Mouse (Mus musculus) embryonic facial prominence, embryonic 10.5 days (tissue): ENCODE measurements around the gene Panx2. TPM values are rescaled to one million over a fixed set of nuclear protein-coding genes. Genes with fewer than 3 reads are reported as not detected.
A peak's percentile ranks its signal among the peaks of the same experiment; 100 is the strongest.

Experiments used
- DNase-seq: peaks from one replicate; pipeline ENCODE4 v3.0.0-alpha.2; 2017; ENCODE audit warnings: low spot score
- H3K27ac ChIP-seq: fragments of 300-500 bp; sonication (generic); replicated peaks from 2 replicates; pipeline ENCODE4 v1.5.1; 2016; ENCODE audit warnings: mild to moderate bottlenecking
- H3K27me3 ChIP-seq: fragments of 300-500 bp; sonication (generic); replicated peaks from 2 replicates; pipeline ENCODE4 v1.6.1; 2016; ENCODE audit warnings: low read depth, mild to moderate bottlenecking; ENCODE audit not compliant: poor library complexity, severe bottlenecking
- H3K36me3 ChIP-seq: fragments of 300-500 bp; sonication (generic); replicated peaks from 2 replicates; pipeline ENCODE4 v1.6.1; 2016; ENCODE audit warnings: mild to moderate bottlenecking, moderate library complexity
- H3K4me1 ChIP-seq: fragments of 300-500 bp; sonication (generic); 2 replicates; pipeline ENCODE4 v1.6.1; 2016
- H3K4me3 ChIP-seq: fragments of 300-500 bp; sonication (generic); 2 replicates; pipeline ENCODE4 v1.5.1; 2016; ENCODE audit warnings: mild to moderate bottlenecking, moderate library complexity
- H3K9me3 ChIP-seq: fragments of 300-500 bp; sonication (generic); 2 replicates; pipeline ENCODE4 v1.6.1; 2016; ENCODE audit warnings: mild to moderate bottlenecking
- WGBS: fragments of 180-500 bp; shearing (Covaris S2); methylation state at CpG from one replicate; pipeline ENCODE4 v1.1.7; 2016; 5-methylcytosine and 5-hydroxymethylcytosine counted together
- polyA plus RNA-seq: library from polyadenylated mRNA; unstranded; fragments of >200 nt; fragmentation: Nextera tagmentation; extraction: Ambion mirVana; gene quantifications from 2 replicates; pipeline ENCODE4 v1.2.1, GENCODE M21; 2016

The Panx2 gene
- polyA plus RNA-seq, 1 experiment from 2014 or later = 0.21 TPM

- H3K36me3 ChIP-seq = peaks cover 100% of the 10 kb centered on the region
- H3K27me3 ChIP-seq = no peaks in the 10 kb centered on the region
- DNase-seq = no peak
- H3K4me1 ChIP-seq = peaks cover 4% of the 10 kb centered on the region; the same call in 1 of the 2 replicates
- no peak overlapping the region for H3K27ac ChIP-seq
- H3K4me3 ChIP-seq = no peak overlapping the region
- no peaks in the 10 kb centered on the region for H3K9me3 ChIP-seq
- WGBS = 95% methylated on average over 8 of the region's 8 CpGs
These were observed 44.9 kb downstream of the Panx2 start for GRCm38 (mm10) chr15:89104425-89104824.

- peaks cover 4% of the 10 kb centered on the region; the same call in 1 of the 2 replicates for H3K4me1 ChIP-seq
- no peak overlapping the region for H3K4me3 ChIP-seq
- peaks cover 100% of the 10 kb centered on the region for H3K36me3 ChIP-seq
- no peak overlapping the region for H3K27ac ChIP-seq
- no peak for DNase-seq
- WGBS = 90% methylated on average over 13 of the region's 13 CpGs
- no peaks in the 10 kb centered on the region for H3K27me3 ChIP-seq
- no peaks in the 10 kb centered on the region for H3K9me3 ChIP-seq
These were observed 46.5 kb downstream of the Panx2 start for GRCm38 (mm10) chr15:89106073-89106472.

- Histone ChIP-seq H3K4me3 (no peak overlapping the region), H3K36me3 (peaks cover 100% of the 10 kb centered on the region), H3K27me3 (no peaks in the 10 kb centered on the region), H3K9me3 (no peaks in the 10 kb centered on the region), H3K27ac (no peak overlapping the region), H3K4me1 (peaks cover 4% of the 10 kb centered on the region; the same call in 1 of the 2 replicates)
- no peak for DNase-seq
- WGBS = 87% methylated on average over 1 of the region's 1 CpGs
These were observed 47.4 kb downstream of the Panx2 start for GRCm38 (mm10) chr15:89106976-89107375.

- Histone ChIP-seq H3K4me3 (no peak overlapping the region), H3K27ac (no peak overlapping the region), H3K27me3 (no peaks in the 10 kb centered on the region), H3K4me1 (no peaks in the 10 kb centered on the region), H3K9me3 (no peaks in the 10 kb centered on the region), H3K36me3 (peaks cover 100% of the 10 kb centered on the region)
- DNase-seq = no peak
- WGBS = 89% methylated on average over 9 of the region's 9 CpGs
These were observed 50.6 kb downstream of the Panx2 start for GRCm38 (mm10) chr15:89110147-89110546.

DNA sequence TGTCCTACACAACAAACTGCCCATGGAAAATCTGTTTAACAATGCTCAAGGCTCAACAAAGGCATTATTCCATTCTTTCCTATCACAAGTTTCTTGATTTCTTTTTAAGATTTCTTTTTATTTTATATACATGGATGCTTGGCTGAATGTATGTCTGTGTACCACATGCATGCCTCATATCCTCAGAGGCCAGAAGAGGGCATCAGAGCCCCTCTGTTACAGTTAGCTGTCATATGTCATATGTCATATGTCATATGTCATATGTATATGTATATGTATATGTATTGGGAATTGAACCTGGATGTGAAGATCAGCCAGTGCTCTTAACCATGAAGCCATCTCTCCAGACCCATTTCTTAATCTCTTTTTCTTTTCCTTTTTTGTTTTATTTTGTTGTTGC, 58.5 kb downstream of the Panx2 start:
- Histone ChIP-seq H3K27ac (no peak overlapping the region), H3K4me1 (peaks cover 31% of the 10 kb centered on the region), H3K9me3 (no peaks in the 10 kb centered on the region), H3K27me3 (no peaks in the 10 kb centered on the region), H3K36me3 (peaks cover 80% of the 10 kb centered on the region), H3K4me3 (no peak overlapping the region)
- DNase-seq = no peak

DNA sequence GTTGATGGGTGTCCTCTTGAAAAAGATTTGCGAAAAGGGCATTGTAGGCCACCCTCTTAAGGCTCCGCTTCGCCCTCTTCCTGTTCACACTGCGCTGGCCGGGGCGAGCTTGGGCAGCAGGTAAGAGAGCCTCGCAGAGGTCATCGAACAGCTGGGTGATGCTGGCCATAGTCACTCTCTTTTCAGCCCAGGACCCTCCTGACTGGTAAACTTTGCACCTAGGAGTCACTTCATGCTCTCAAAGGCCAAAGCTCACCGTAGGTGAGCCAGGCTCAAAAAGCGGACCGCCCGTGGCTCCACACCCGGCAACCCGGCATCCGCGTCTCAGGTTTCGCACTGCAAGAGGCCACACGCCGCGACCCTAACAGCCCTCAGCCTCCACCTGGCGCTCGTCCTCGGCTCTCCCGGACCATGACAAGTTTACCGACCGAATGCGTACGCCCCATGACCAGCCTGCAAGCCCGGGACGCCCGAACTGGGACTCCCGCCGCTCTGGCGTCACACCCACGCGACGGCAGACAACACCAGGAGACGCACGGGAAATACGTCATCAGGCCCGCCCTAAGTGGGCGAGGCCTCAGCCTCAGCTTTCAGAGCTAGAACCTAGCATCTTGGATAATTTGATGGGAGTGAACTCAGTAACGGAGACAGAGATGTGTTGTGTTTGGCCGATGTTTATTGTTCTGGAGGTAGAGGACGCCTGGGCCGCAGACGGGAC, 63.3 kb downstream of the Panx2 start, which contains the start of gene Tubgcp6:
Gene Tubgcp6, minus strand, starts transcription at position 464 of the 718 bp plus-strand sequence.
- Histone ChIP-seq H3K4me1 (peaks cover 47% of the 10 kb centered on the region), H3K27me3 (no peaks in the 10 kb centered on the region)
- WGBS = under 1% methylated on average over 47 of the region's 47 CpGs

More for the DNA sequence above, 63.3 kb downstream of the Panx2 start, which contains the start of gene Tubgcp6:
- Histone ChIP-seq H3K9me3 (no peaks in the 10 kb centered on the region), H3K36me3 (peaks cover 38% of the 10 kb centered on the region), H3K27ac (peak within 1 kb of the TSS; percentile 86), H3K4me3 (peak within 1 kb of the TSS; percentile 77)
- DNase-seq = peak; percentile 95

Other genes starting within 250 kb of the Panx2 start
- gene Alg12, start 240.4 kb upstream of the Panx2 start, polyA plus RNA-seq = 10.9 and 12.5 TPM in 2 replicates
- 92.2 and 93.9 TPM in 2 replicates for gene Creld2, start 240.1 kb upstream of the Panx2 start, polyA plus RNA-seq
- 43.6 and 49.0 TPM in 2 replicates for gene Pim3, start 197.5 kb upstream of the Panx2 start, polyA plus RNA-seq
- gene Ttll8, start 105.3 kb upstream of the Panx2 start, polyA plus RNA-seq = not detected in 2 replicates
- gene Mlc1, start 80.7 kb upstream of the Panx2 start, polyA plus RNA-seq = 1.0 and 1.5 TPM in 2 replicates
- gene Mov10l1, start 76.8 kb upstream of the Panx2 start, polyA plus RNA-seq = not detected in 2 replicates
- 52.1 and 52.4 TPM in 2 replicates for gene Trabd, start 15.4 kb downstream of the Panx2 start, polyA plus RNA-seq
- gene Selenoo, start 29.4 kb downstream of the Panx2 start, polyA plus RNA-seq = 12.9 and 13.0 TPM in 2 replicates
- gene Tubgcp6, start 63.4 kb downstream of the Panx2 start, polyA plus RNA-seq = 25.9 and 28.8 TPM in 2 replicates
- 15.9 and 16.1 TPM in 2 replicates for gene Hdac10, start 69.0 kb downstream of the Panx2 start, polyA plus RNA-seq
- 16.6 and 19.6 TPM in 2 replicates for gene Mapk12, start 81.0 kb downstream of the Panx2 start, polyA plus RNA-seq
- gene Mapk11, start 89.9 kb downstream of the Panx2 start, polyA plus RNA-seq = 16.1 and 20.6 TPM in 2 replicates
- gene Plxnb2, start 121.1 kb downstream of the Panx2 start, polyA plus RNA-seq = 146 and 152 TPM in 2 replicates
- gene Dennd6b, start 136.8 kb downstream of the Panx2 start, polyA plus RNA-seq = 26.1 and 29.1 TPM in 2 replicates
- 23.8 and 26.8 TPM in 2 replicates for gene Ppp6r2, start 151.8 kb downstream of the Panx2 start, polyA plus RNA-seq